Mouse (Mus musculus): ENCODE measurements at regions not wholly inside any gene's neighbourhood (a gene's known extent, or its start where the extent isn't known, plus 50 kb on each side); places are given as distances from the start of the nearest gene placed in this dataset.

GRCm38 (mm10) chr10:120646862-120647311 lies 170.6 kb upstream of the Hmga2 start:
- WGBS: 10% methylated on average over 14 of the region's 14 CpGs
- Histone ChIP-seq H3K4me2 (replicated peaks) (peak overlapping the region; percentile 44), H3K27ac (replicated peaks) (peak overlapping the region; percentile 51; the same call in 1 of the 2 replicates)

DNA sequence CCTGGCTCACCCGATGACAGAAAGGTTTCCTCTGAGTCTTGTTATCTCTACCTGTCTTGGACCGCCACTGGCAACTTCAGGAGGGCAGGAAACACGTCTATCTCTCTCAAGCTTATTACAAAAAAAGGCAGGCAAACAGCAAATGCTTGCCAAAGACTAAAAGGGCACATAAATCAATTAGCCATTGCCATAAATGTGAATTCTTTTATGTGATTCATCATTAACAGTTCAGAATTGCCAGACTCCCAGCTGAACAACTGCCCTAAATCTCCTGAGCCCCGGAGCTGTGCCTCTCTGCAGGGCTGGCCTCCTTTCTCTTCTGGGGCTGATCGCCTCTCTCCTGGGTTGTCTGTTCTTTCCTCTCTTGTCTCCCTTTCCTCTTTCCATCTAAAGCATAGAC lies 164.6 kb upstream of the Hmga2 start:
- 49% methylated on average over 5 of the region's 5 CpGs for WGBS
- Histone ChIP-seq H3K4me1 (peaks cover 9% of the 10 kb centered on the region; the same call in 1 of the 2 replicates), H3K27ac (replicated peaks) (no peak overlapping the region), H3K4me3 (replicated peaks) (no peak overlapping the region), H3K36me3 (no peaks in the 10 kb centered on the region), H3K9me3 (replicated peaks) (no peaks in the 10 kb centered on the region), H3K9ac (no peak overlapping the region), H3K27me3 (no peaks in the 10 kb centered on the region), H3K4me2 (replicated peaks) (no peak overlapping the region)
- no peak for ATAC-seq (ENCODE audit: insufficient number of reproducible peaks, low FRiP score, low TSS enrichment, low read depth)

More at GRCm38 (mm10) chr10:120646862-120647311, 170.6 kb upstream of the Hmga2 start:
- Histone ChIP-seq H3K4me1 (peaks cover 26% of the 10 kb centered on the region), H3K27me3 (no peaks in the 10 kb centered on the region), H3K9me3 (replicated peaks) (no peaks in the 10 kb centered on the region), H3K9ac (no peak overlapping the region), H3K36me3 (no peaks in the 10 kb centered on the region), H3K4me3 (replicated peaks) (peak overlapping the region; percentile 16; the same call in 1 of the 2 replicates)
- ATAC-seq (ENCODE audit: insufficient number of reproducible peaks, low FRiP score, low TSS enrichment, low read depth): peak; percentile 77

GRCm38 (mm10) chr10:120638316-120638715 lies 162.0 kb upstream of the Hmga2 start:
- no peak overlapping the region for H3K4me3 ChIP-seq (replicated peaks)
- H3K36me3 ChIP-seq: no peaks in the 10 kb centered on the region
- no peak overlapping the region for H3K27ac ChIP-seq (replicated peaks)
- no peak overlapping the region for H3K9ac ChIP-seq
- H3K9me3 ChIP-seq (replicated peaks): no peaks in the 10 kb centered on the region
- H3K4me1 ChIP-seq: peaks cover 14% of the 10 kb centered on the region; the same call in 1 of the 2 replicates
- H3K4me2 ChIP-seq (replicated peaks): no peak overlapping the region
- 50% methylated on average over 4 of the region's 4 CpGs for WGBS
- no peak for ATAC-seq (ENCODE audit: insufficient number of reproducible peaks, low FRiP score, low TSS enrichment, low read depth)
- no peaks in the 10 kb centered on the region for H3K27me3 ChIP-seq

GRCm38 (mm10) chr10:120635818-120636543 lies 159.7 kb upstream of the Hmga2 start:
- Histone ChIP-seq H3K4me3 (replicated peaks) (no peak overlapping the region), H3K4me1 (peaks cover 14% of the 10 kb centered on the region; the same call in 1 of the 2 replicates), H3K9me3 (replicated peaks) (no peaks in the 10 kb centered on the region), H3K4me2 (replicated peaks) (no peak overlapping the region), H3K9ac (no peak overlapping the region), H3K36me3 (no peaks in the 10 kb centered on the region), H3K27ac (replicated peaks) (no peak overlapping the region), H3K27me3 (no peaks in the 10 kb centered on the region)
- ATAC-seq (ENCODE audit: insufficient number of reproducible peaks, low FRiP score, low TSS enrichment, low read depth): 0 out of 2 replicates have a peak, but pooled peaks have one; percentile 47
- 60% methylated on average over 21 of the region's 21 CpGs for WGBS

GRCm38 (mm10) chr10:120635194-120635593 lies 158.9 kb upstream of the Hmga2 start:
- H3K27ac ChIP-seq (replicated peaks): no peak overlapping the region
- 64% methylated on average over 5 of the region's 5 CpGs for WGBS
- no peak for ATAC-seq (ENCODE audit: insufficient number of reproducible peaks, low FRiP score, low TSS enrichment, low read depth)
- no peak overlapping the region for H3K9ac ChIP-seq
- no peak overlapping the region for H3K4me3 ChIP-seq (replicated peaks)
- H3K36me3 ChIP-seq: no peaks in the 10 kb centered on the region
- peaks cover 14% of the 10 kb centered on the region; the same call in 1 of the 2 replicates for H3K4me1 ChIP-seq
- no peaks in the 10 kb centered on the region for H3K9me3 ChIP-seq (replicated peaks)
- H3K27me3 ChIP-seq: no peaks in the 10 kb centered on the region
- no peak overlapping the region for H3K4me2 ChIP-seq (replicated peaks)

DNA sequence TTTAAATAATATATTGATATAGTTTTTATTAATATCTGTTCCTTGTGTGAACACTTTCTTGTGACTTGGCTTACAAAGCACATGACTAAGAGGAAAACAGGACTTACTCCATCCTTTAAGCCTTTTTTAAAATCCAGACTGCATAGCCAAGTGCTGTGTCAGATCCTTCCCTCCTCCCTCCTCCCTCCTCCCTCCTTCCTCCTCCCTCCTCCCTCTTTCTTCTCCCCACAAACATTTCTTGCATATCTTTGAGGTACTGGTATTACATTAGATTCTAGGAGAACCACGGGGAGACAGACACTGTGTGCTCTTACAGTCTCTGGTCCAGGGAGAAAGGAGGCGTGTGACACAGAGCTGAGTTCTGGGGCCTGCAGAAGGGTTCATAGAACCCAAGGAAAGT lies 155.8 kb upstream of the Hmga2 start:
- Histone ChIP-seq H3K9me3 (replicated peaks) (no peaks in the 10 kb centered on the region), H3K4me1 (peaks cover 12% of the 10 kb centered on the region; the same call in 1 of the 2 replicates), H3K9ac (no peak overlapping the region), H3K4me2 (replicated peaks) (no peak overlapping the region), H3K4me3 (replicated peaks) (no peak overlapping the region), H3K27ac (replicated peaks) (no peak overlapping the region), H3K36me3 (no peaks in the 10 kb centered on the region), H3K27me3 (no peaks in the 10 kb centered on the region)
- 32% methylated on average over 2 of the region's 2 CpGs for WGBS
- no peak for ATAC-seq (ENCODE audit: insufficient number of reproducible peaks, low FRiP score, low TSS enrichment, low read depth)

- Histone ChIP-seq H3K27ac (replicated peaks) (no peak overlapping the region), H3K36me3 (no peaks in the 10 kb centered on the region), H3K4me3 (replicated peaks) (no peak overlapping the region), H3K4me2 (replicated peaks) (no peak overlapping the region), H3K27me3 (no peaks in the 10 kb centered on the region), H3K9me3 (replicated peaks) (no peaks in the 10 kb centered on the region), H3K9ac (no peak overlapping the region), H3K4me1 (peaks cover 7% of the 10 kb centered on the region; the same call in 1 of the 2 replicates)
- ATAC-seq (ENCODE audit: insufficient number of reproducible peaks, low FRiP score, low TSS enrichment, low read depth): no peak
- 65% methylated on average over 5 of the region's 5 CpGs for WGBS
Measured at GRCm38 (mm10) chr10:120628066-120628465, 151.8 kb upstream of the Hmga2 start.

- Histone ChIP-seq H3K4me1 (peaks cover 7% of the 10 kb centered on the region; the same call in 1 of the 2 replicates), H3K36me3 (no peaks in the 10 kb centered on the region), H3K9ac (no peak overlapping the region), H3K9me3 (replicated peaks) (no peaks in the 10 kb centered on the region), H3K27ac (replicated peaks) (no peak overlapping the region), H3K4me2 (replicated peaks) (no peak overlapping the region), H3K4me3 (replicated peaks) (no peak overlapping the region), H3K27me3 (no peaks in the 10 kb centered on the region)
- ATAC-seq (ENCODE audit: insufficient number of reproducible peaks, low FRiP score, low TSS enrichment, low read depth): no peak
- WGBS: 56% methylated on average over 5 of the region's 5 CpGs
Measured at GRCm38 (mm10) chr10:120625474-120625873, 149.2 kb upstream of the Hmga2 start.

- H3K4me2 ChIP-seq (replicated peaks): no peak overlapping the region
- no peaks in the 10 kb centered on the region for H3K36me3 ChIP-seq
- no peaks in the 10 kb centered on the region for H3K27me3 ChIP-seq
- WGBS: 40% methylated on average over 10 of the region's 10 CpGs
- no peak overlapping the region for H3K9ac ChIP-seq
- peaks cover 7% of the 10 kb centered on the region; the same call in 1 of the 2 replicates for H3K4me1 ChIP-seq
- no peak overlapping the region for H3K27ac ChIP-seq (replicated peaks)
- H3K4me3 ChIP-seq (replicated peaks): no peak overlapping the region
- ATAC-seq (ENCODE audit: insufficient number of reproducible peaks, low FRiP score, low TSS enrichment, low read depth): no peak
- no peaks in the 10 kb centered on the region for H3K9me3 ChIP-seq (replicated peaks)
Measured at GRCm38 (mm10) chr10:120624203-120624942, 148.1 kb upstream of the Hmga2 start.

DNA sequence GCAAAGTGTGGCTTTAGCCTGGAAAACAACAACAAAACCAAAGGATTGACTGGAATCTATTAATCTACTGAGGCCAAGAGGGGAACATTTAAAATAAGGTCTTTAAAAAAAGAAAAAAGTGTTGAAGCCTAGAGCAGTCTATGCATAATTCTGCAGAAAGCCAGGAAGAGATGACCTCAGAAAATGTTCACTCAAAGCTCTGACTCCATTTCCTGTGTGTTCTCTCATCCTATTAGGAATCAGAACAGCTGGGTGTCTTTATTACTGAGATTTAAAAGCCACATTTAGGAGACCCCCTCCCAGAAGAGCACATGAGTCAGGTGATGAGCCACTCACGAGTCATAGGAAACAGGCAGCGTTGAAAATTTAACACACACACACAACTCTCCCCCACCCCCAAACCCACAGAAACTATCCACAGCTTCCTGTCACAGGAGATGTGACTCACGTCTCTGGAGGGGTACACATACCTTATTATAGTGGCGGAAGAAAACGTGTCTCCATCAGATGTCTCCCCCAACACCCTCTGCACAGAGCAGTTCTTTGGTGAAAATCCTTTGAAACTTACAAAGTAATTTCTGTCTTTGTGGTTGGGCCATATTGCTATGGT lies 140.2 kb upstream of the Hmga2 start:
- WGBS: 32% methylated on average over 5 of the region's 5 CpGs
- H3K27ac ChIP-seq (replicated peaks): no peak overlapping the region
- H3K27me3 ChIP-seq: no peaks in the 10 kb centered on the region
- no peaks in the 10 kb centered on the region for H3K9me3 ChIP-seq (replicated peaks)
- no peak overlapping the region for H3K4me3 ChIP-seq (replicated peaks)
- no peak overlapping the region for H3K4me2 ChIP-seq (replicated peaks)
- H3K36me3 ChIP-seq: no peaks in the 10 kb centered on the region
- H3K4me1 ChIP-seq: no peaks in the 10 kb centered on the region
- ATAC-seq (ENCODE audit: insufficient number of reproducible peaks, low FRiP score, low TSS enrichment, low read depth): no peak
- H3K9ac ChIP-seq: no peak overlapping the region

DNA sequence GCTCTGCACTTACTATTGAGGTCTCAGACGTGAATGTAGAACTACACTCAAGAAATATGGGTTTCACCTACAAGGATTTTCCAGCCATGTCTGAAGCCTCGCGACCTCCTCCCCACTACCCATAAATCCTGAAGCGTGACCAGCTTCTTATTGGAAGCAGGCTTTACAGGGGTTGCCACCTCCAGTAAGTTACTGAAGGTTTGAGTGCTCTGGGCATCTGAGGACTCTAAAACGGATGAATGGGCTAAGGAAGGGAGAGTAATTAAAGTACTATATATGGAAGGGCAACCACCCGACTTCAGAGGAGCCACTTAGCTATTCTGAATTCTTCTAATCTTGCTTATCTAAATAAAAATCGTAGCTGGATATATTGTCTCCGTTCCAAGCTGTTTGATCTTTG lies 136.1 kb upstream of the Hmga2 start:
- H3K4me1 ChIP-seq: 0 out of 2 replicates have a peak, but pooled peaks cover 5% of the 10 kb centered on the region
- no peaks in the 10 kb centered on the region for H3K9me3 ChIP-seq (replicated peaks)
- ATAC-seq (ENCODE audit: insufficient number of reproducible peaks, low FRiP score, low TSS enrichment, low read depth): no peak
- H3K36me3 ChIP-seq: no peaks in the 10 kb centered on the region
- no peaks in the 10 kb centered on the region for H3K27me3 ChIP-seq
- H3K4me2 ChIP-seq (replicated peaks): no peak overlapping the region
- no peak overlapping the region for H3K9ac ChIP-seq
- WGBS: 58% methylated on average over 8 of the region's 8 CpGs
- no peak overlapping the region for H3K27ac ChIP-seq (replicated peaks)
- no peak overlapping the region for H3K4me3 ChIP-seq (replicated peaks)
